Mouse (Mus musculus) megakaryocyte, embryonic 14.5 days (primary cell): ENCODE results near the gene Alox12b. TPM values are rescaled to one million over a fixed set of nuclear protein-coding genes. Genes with fewer than 3 reads are reported as not detected.

Experiments
- H3K27me3 ChIP-seq: replicated peaks from 2 replicates; pipeline ENCODE3; 2012; ENCODE audit warnings: inconsistent platforms
- H3K36me3 ChIP-seq: replicated peaks from 2 replicates; pipeline ENCODE3; 2012; ENCODE audit warnings: low read length, inconsistent platforms, mixed read lengths
- H3K4me1 ChIP-seq: 2 replicates; pipeline ENCODE4 v1.6.1; 2012; ENCODE audit warnings: inconsistent platforms
- H3K4me3 ChIP-seq: replicated peaks from 2 replicates; pipeline ENCODE3; 2012; ENCODE audit warnings: moderate library complexity, mild to moderate bottlenecking, inconsistent platforms
- H3K9me3 ChIP-seq: 2 replicates; pipeline ENCODE4 v1.6.1; 2012; ENCODE audit warnings: inconsistent platforms
- FLI1 ChIP-seq: IDR thresholded peaks from 2 replicates; pipeline ENCODE4 v1.6.1; 2012; ENCODE audit warnings: low read length, inconsistent platforms, mixed read lengths
- GATA1 ChIP-seq: IDR thresholded peaks from 3 replicates; pipeline ENCODE4 v1.6.1; 2012; ENCODE audit warnings: mixed read lengths, low read length, inconsistent platforms, borderline replicate concordance
- polyA plus RNA-seq: library from polyadenylated mRNA; stranded (reverse); fragments of >175 nt; gene quantifications from 2 replicates; pipeline ENCODE4 v1.2.3, GENCODE M21; 2012; ENCODE audit warnings: low replicate concordance; ENCODE audit not compliant: insufficient read depth

Alox12b gene
- polyA plus RNA-seq, 1 experiment: not detected

DNA sequence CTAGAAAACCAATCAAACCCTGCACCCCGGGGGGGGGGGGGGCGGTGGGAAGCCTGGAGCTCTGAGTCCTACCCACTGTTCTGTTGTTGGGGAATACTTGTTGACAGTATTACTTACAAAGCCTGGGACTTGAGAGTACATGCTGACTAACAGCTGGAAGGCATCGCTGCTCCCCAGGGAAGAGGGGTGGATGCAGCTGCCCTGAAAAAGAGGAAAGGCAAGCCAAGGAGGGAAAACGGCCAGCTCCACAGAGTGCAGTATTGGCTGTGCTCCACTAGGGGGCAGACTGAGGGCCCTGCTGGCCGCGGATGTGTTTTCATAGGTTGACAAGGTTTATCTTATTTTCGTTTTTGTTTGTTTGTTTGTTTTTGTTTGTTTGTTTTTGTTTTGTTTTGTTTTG is 14.8 kb downstream of the Alox12b start:
- no peaks in the 10 kb centered on the region for H3K36me3 ChIP-seq
- TF ChIP-seq FLI1 (no peak), GATA1 (no peak)
- peaks cover 7% of the 10 kb centered on the region; the same call in 1 of the 2 replicates for H3K4me1 ChIP-seq
- H3K4me3 ChIP-seq: no peak overlapping the region
- no peaks in the 10 kb centered on the region for H3K9me3 ChIP-seq
- peaks cover 65% of the 10 kb centered on the region for H3K27me3 ChIP-seq

DNA sequence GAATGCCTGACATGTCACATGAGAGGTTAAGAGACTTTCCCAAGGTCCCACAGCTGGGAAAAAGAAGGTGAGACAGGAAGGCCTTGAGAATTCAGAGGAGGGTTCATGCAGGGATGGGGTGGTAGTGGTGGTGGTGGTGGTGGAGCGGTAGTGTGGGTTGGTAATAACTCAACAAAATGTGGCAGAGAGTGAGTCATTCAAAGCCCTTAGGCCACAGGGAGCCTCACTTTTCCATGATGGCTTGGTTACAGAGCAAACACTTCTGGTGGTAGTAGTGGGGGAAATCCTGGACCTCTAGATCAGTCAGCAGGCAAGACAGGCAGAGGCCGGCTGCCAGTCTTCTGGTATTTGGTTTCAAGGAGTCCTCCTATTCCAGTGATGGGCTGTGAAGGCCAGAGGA is 15.8 kb downstream of the Alox12b start:
- Histone ChIP-seq H3K36me3 (no peaks in the 10 kb centered on the region), H3K4me1 (peaks cover 7% of the 10 kb centered on the region; the same call in 1 of the 2 replicates), H3K27me3 (peaks cover 59% of the 10 kb centered on the region), H3K4me3 (no peak overlapping the region), H3K9me3 (no peaks in the 10 kb centered on the region)
- no peak for TF ChIP-seq GATA1
- no peak for TF ChIP-seq FLI1

DNA sequence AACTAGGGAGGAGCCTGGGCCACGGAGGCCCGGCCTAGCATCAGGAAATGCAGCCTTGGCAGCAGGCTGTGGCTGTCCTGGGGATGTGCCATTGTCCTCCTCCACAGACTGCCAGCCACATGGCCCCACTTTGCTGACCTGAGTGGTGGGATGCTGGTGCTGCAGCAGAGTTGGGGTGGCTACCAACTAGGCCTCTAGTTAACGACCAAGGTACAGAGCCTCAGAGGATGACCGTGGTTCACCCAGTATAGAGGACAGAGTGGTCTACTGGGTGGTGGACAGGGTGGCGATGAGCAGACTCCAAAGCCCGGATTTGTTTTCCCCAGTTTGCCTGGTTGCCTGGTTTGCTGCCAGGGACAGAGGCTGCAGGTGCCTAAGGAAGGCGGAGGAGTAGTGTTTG is 17.9 kb downstream of the Alox12b start:
- Histone ChIP-seq H3K4me3 (no peak overlapping the region), H3K27me3 (peaks cover 49% of the 10 kb centered on the region), H3K9me3 (no peaks in the 10 kb centered on the region), H3K36me3 (no peaks in the 10 kb centered on the region), H3K4me1 (peaks cover 13% of the 10 kb centered on the region)
- TF ChIP-seq FLI1: no peak
- no peak for TF ChIP-seq GATA1

DNA sequence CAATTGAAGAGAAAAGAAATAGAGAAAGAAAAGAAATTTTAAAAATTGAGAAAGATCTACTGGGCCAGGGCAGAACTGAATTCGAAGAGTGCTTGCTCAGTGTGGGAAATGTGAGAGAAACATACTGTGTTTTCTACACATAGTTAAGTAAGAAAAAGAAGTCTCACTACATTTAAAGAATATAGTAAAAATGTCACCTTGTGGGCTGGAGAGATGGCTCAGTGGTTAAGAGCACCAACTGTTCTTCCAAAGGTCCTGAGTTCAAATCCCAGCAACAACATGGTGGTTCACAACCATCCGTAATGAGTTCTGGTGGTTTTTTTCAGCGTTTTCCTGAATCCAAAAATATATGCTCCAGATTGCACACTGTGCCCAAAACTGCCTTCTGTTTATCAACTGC is 21.7 kb downstream of the Alox12b start:
- H3K27me3 ChIP-seq: peaks cover 43% of the 10 kb centered on the region
- no peaks in the 10 kb centered on the region for H3K9me3 ChIP-seq
- H3K4me1 ChIP-seq: peaks cover 10% of the 10 kb centered on the region
- H3K4me3 ChIP-seq: no peak overlapping the region
- TF ChIP-seq FLI1 (no peak), GATA1 (no peak)
- no peaks in the 10 kb centered on the region for H3K36me3 ChIP-seq

DNA sequence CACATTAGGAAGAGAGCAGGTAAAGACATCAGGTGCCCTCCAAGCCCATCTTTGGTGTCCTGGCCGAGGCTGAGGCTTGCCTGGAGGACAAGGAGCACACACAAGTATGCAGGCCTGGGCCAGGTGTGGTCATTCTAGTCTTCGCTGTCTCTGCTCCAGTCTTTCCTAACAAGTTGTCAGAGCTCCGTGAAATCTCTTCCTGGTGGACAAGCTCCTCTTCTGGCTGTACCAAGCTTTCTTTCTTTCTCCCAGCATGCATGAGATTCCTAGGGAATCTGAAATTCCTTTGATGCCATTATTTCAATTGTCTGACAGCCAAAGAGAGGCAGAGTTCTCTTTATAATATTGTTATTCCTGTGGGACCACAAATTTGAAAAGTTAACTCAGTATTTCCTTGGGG is 22.7 kb downstream of the Alox12b start:
- TF ChIP-seq GATA1 (no peak), FLI1 (no peak)

DNA sequence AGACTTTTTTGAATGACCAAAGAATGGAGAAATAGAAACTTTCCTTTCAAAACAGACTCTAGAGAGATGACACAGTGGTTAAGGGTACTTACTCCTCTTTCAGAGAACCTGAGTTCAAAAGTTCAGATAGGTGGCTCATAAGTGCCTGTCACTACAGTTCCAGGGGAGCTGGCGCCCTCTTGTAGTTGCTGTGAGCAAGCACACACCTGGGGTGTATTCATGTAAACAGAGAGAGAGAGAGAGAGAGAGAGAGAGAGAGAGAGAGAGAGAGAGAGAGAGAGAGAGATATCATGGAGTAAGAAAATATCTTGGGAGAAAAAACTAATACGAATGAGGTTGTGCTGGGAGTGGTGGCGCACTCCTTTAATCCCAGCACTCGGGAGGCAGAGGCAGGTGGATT is 23.3 kb downstream of the Alox12b start:
- TF ChIP-seq FLI1: no peak
- TF ChIP-seq GATA1: no peak
- Histone ChIP-seq H3K4me1 (peaks cover 10% of the 10 kb centered on the region), H3K36me3 (no peaks in the 10 kb centered on the region), H3K4me3 (no peak overlapping the region), H3K9me3 (no peaks in the 10 kb centered on the region), H3K27me3 (peaks cover 43% of the 10 kb centered on the region)

More for the DNA sequence above, 22.7 kb downstream of the Alox12b start:
- H3K4me3 ChIP-seq: no peak overlapping the region
- peaks cover 10% of the 10 kb centered on the region for H3K4me1 ChIP-seq
- peaks cover 43% of the 10 kb centered on the region for H3K27me3 ChIP-seq
- no peaks in the 10 kb centered on the region for H3K36me3 ChIP-seq
- no peaks in the 10 kb centered on the region for H3K9me3 ChIP-seq

DNA sequence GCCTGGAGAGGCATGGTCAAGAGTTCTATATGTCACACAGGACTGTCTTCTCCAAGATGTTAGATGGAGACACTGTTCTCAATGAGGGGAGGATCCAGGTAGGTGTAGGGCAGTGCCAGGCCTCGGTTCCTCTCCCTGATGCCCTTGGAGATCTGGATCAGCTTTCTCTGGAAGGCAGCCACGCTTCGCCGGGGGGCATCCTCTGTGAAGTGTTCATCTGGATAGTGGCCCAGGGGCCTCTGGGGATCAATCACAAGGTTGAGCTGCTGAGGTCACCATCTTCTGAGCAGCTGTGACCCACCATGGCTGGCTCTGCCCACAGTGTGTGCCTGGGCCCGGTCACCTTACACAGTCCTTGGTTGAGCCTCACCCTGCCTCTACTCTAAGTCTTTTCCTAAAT is 28.2 kb downstream of the Alox12b start:
- Histone ChIP-seq H3K36me3 (no peaks in the 10 kb centered on the region), H3K4me3 (no peak overlapping the region), H3K4me1 (peaks cover 3% of the 10 kb centered on the region; the same call in 1 of the 2 replicates), H3K27me3 (peaks cover 64% of the 10 kb centered on the region), H3K9me3 (peaks cover 6% of the 10 kb centered on the region)
- TF ChIP-seq FLI1 (no peak), GATA1 (no peak)

DNA sequence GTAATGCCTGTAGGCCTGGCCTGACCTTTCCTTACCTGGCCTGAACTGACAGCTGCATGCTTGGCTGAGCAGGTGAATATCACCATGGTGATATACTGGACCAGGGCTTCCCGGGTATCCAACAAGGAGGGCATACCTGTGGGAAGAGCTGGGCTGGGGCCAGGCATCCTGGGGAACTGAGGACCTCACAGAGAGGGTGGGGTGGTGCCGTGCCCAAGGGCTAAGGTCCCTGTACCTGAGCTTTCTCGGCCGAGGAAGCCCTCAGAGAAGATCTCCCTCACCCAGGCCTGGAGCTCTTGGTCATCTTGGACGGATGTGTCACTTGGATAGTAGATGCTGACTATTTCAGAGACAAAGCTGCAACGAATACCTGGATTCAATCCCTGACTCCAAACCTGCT is 29.1 kb downstream of the Alox12b start:
- TF ChIP-seq FLI1: no peak
- TF ChIP-seq GATA1: no peak
- Histone ChIP-seq H3K4me3 (no peak overlapping the region), H3K9me3 (peaks cover 6% of the 10 kb centered on the region), H3K36me3 (no peaks in the 10 kb centered on the region), H3K4me1 (peaks cover 3% of the 10 kb centered on the region; the same call in 1 of the 2 replicates), H3K27me3 (peaks cover 66% of the 10 kb centered on the region)

DNA sequence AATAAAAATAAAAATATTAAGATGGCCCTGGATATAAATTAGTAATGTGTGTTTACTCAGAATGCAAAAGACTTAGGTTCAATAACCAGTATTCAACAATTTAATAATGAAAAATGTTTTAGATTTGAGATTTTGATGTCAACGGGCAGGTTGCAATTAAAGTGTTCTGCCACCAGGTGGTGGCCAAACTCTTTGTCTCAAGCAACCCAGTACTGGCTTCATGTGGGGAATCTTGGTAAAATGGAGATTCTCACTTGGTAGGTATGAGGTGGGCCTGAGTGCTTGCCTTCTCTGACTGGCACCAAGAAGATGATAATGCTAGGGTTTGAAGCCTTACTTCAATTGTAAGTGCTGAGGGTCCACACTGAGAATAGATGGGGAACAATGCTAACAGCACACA is 36.1 kb downstream of the Alox12b start:
- TF ChIP-seq FLI1 (no peak), GATA1 (no peak)
- Histone ChIP-seq H3K36me3 (no peaks in the 10 kb centered on the region), H3K4me3 (no peak overlapping the region), H3K27me3 (peaks cover 54% of the 10 kb centered on the region), H3K9me3 (peaks cover 2% of the 10 kb centered on the region), H3K4me1 (peaks cover 15% of the 10 kb centered on the region)

DNA sequence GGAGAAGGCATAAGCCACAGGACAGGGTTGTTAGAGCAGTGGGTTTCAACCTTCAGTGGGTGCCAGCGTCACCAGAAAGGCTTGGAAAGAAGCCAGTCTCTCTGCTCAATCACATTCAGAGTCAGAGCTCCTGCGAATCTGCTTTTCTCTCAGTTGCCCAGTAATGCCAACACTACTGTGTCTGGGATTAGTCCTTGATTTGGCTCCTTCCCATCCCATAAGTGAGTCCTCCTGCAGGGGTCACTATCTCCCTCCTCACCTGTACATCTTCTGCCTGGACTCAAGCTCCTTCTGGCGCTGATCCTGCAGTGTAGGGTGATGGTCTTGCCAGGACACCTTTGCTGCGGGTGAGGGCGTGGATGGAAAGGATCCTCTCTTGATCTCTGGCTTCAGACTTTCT is 40.0 kb downstream of the Alox12b start:
- Histone ChIP-seq H3K4me1 (peaks cover 18% of the 10 kb centered on the region), H3K27me3 (peaks cover 59% of the 10 kb centered on the region), H3K36me3 (no peaks in the 10 kb centered on the region), H3K9me3 (no peaks in the 10 kb centered on the region), H3K4me3 (peak overlapping the region; percentile 80)
- no peak for TF ChIP-seq GATA1
- no peak for TF ChIP-seq FLI1

DNA sequence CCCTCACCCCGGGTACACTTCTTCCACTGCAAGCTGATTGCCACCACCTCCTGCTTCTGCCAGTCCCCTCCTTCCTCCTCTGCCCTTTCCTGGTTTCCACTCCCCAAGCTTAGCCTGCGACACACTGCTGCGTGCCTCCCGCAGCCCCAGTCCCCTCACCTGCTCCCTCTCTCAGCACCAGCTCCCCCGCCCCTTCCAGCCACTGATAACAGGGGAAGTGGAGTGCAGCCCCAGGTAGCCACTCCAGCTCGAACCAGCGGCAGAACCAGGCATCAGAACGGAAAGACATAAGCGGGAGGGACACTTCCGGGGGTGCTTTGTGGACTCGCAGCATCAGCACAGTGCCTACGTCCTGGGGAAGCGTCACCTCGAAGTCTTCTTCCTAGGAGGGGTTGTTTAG is 40.4 kb downstream of the Alox12b start:
- Histone ChIP-seq H3K27me3 (peaks cover 63% of the 10 kb centered on the region), H3K36me3 (no peaks in the 10 kb centered on the region), H3K9me3 (no peaks in the 10 kb centered on the region), H3K4me3 (peak overlapping the region; percentile 80), H3K4me1 (peaks cover 20% of the 10 kb centered on the region)
- TF ChIP-seq FLI1 (no peak), GATA1 (no peak)
